Mouse (Mus musculus) natural killer cell, adult 2 months (primary cell): Measurements from ENCODE around the gene Kank3.
"Not testable (repeated sequence)": the region's sequence is repeated elsewhere in the genome, so short reads cannot be mapped to it uniquely, and the experiment has no call there.

Source experiments
- DNase-seq, 2 experiments: peaks; one replicate each; pipeline ENCODE4 v3.0.0; 2022; ENCODE audit warnings: low spot score in 2 of 2

Gene Kank3

DNA sequence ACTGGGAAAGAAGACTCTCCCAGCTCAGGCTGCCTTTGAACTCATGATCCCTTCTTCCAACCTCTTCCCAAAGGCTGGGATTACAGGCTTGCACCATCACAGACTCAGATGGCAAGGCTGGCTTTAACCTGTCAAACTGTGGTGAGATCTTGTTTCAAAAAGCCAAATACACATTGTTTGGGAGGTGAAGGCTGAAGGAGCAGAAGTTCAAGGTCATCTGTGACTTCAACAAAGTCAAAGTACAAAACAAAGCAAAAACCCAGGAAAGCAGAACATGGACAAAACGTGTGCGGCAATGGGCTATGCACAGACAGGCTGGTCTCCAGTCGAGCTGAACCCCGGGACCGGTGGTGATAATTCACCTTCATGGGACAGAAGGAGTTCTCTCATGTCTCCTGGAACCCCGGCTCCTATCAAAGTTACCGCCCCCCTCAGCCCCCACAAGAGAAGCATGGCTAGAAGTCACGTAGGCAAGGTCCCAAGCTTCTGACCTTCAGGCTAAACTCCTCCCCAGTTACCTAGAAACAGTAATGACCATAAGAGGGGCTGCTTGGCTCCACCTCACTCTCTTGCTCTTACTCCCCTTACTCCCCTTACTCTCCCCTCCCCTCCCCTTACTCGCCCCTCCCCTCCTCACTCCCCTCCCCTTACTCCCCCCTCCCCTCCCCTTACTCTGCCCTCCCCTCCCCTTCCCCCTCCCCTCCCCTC lies 3.0 kb upstream of the Kank3 start:
- DNase-seq, result no peak

DNA sequence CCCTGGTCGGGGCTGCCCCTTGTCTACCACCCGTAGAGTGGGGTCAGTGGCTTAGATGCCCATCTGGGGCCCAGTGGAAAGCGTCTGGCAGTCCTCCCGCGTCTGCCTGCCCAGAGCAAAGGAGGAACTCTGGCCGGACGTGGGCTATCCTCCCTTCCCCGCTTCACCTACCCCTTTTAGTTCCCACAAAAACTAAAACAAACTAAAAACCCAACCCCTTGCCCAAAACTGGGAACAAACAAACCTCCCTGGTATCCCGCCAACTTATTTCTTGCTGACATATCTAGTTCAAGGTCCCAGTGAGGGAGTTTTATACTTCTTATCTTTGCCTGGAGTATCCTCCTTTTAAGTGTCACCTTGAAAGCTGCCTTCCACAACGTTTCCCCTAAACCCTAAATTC lies 2.1 kb upstream of the Kank3 start:
- no peak for DNase-seq

GRCm38 (mm10) chr17:33811142-33811516 lies 810 bp downstream of the Kank3 start:
- no peak for DNase-seq

DNA sequence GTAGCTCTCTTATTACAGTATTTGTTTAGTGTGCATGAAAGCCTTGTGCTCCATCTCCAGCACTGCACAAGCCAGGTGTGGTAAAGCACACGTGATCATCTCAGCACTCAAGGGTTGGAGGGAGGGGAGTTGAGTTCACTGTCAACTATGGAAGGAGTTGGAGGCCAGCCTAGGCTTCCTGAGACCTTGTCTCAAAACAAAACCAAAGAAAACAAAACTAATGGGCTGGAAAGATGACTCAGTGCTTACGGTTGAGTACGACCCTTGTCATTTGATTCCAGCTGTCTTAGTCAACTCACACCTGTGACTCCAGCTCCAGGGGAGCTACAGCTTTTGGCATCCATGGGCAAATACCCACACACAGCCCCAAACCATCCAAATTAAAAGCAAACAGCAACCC lies 2.2 kb downstream of the Kank3 start:
- DNase-seq, result no peak

- no peak for DNase-seq
Observed at GRCm38 (mm10) chr17:33812990-33813389, 2.7 kb downstream of the Kank3 start.

- no peak for DNase-seq
Observed at GRCm38 (mm10) chr17:33815399-33815798, 5.1 kb downstream of the Kank3 start.

DNA sequence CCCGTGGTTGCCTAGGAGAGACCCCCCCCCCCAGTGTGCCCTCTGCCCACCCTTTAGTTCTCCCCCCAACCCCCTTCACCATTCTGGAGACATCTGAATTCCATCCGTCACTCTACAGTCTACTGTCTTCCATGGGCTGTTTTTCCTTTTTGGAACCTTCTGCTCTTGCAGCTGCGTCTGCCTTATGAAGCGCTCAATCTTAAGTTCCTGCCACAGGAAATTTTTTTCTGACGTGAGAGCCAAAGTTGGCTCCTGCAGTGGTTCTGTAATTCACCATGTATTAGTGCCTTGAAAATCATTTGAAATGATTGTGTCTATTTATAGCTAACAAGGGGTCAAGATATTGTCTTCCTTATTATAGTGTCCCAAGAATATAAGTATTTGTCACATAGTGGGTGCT lies 6.3 kb downstream of the Kank3 start:
- no peak for DNase-seq

GRCm38 (mm10) chr17:33817184-33817968 lies 7.1 kb downstream of the Kank3 start:
- peak; percentile 61 to 70 for DNase-seq

GRCm38 (mm10) chr17:33817969-33818643 lies 7.8 kb downstream of the Kank3 start:
- DNase-seq, result no peak

DNA sequence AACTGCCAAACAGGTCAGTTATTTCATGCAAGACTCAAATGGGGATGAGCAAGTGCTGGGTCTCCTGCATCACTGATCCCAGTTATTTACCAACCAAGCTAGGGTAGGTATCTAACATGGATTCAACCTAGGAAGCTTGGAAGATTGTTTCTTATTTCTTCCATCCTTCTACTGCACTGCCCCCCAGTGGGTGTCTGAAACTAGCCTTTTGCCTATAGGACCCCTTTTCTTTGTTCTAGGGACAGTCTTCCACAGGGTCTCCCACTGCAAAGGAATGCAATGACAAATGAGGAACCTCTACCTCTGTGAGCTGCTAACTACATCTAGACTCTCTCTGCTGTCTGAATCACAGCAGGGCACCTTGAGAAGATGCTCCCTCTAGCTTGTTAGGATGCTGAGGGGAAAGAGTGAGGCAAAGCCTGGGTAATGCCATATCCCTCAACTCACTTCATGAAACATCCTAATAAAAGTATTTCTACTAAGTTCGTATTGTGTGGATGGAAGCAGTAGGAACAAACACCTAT lies 12.2 kb downstream of the Kank3 start:
- DNase-seq, result no peak

DNA sequence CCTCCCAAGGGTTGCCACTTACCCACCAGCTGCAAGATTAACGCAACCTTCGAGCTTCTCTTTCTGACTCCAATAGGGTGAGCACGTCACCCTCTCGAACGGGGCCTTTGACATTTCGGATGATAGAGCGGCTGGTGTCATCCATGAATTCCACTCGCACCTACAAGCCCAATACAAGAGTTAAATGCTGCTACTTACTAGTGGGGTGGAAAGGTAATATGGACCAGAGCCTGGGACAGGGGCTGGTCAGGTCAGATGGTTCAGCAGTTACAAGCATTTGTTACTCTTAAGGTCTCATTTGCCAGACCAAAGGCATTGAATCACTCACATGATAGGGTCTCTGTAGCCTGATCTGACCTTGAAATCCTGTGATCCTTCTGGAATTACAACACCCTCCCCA lies 12.9 kb downstream of the Kank3 start:
- not testable (repeated sequence) for DNase-seq

DNA sequence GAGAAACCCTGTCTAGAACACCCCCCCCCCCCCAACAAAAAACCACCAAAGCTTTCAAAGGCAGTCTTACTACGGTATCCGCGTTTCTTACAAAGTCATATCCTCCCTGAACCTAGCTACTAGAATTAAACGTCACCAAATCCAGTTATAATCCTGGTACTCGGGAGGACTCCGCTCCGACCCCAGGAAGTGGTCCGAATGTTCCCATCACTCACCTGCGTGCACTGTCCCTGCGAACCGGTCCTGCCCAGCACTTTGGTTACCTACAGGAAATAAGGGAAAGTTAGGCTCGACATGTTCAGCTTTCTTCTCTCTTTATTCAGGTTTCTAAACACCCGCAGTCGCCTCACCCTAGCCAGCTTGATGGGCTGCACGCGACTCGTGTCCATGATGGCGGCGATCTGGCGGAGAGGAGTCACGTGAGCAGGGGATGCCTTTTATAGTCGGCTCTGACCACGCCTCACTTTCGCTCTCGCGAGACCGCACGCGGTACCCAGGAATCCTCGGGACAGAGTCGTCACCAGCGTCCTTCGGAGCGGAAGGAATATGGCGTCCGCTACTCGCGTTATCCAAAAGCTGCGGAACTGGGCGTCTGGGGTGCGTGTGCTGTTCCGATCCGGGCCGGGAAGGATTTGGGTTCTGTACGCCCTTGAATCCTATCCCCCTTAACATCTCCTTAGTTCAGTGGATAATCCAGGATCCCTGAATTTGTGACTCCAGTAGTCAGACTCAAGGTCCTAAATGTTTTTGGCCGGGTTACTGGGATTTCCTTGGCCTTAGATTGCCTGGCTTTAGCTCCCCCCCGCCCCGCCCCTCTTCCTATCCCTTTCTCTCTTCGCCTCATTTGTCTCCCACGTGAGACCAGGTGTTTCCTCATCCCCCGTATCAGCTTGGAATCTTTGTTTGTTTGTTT lies 14.0 kb downstream of the Kank3 start, which contains the start of the genes Rps28 and Ndufa7:
Rps28 (minus strand) TSS at position 479 of the 913 bp plus-strand sequence.
Ndufa7 (plus strand) TSS at position 489 of the 913 bp plus-strand sequence.
- peak; percentile 99 for DNase-seq

DNA sequence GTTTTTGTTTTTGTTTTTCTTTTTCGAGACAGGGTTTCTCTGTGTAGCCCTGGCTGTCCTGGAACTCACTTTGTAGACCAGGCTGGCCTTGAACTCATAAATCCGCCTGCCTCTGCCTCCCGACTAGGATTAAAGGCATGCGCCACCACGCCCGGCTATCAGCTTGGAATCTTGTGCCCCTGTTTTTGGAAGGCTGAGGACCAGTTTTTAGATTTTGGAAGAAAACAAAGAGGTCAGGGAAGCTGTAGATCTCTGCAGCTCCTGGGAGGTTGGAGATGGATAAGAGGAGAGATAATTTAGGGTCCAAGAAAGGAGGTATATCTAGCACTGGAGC lies 14.6 kb downstream of the Kank3 start:
- not testable (repeated sequence) for DNase-seq

GRCm38 (mm10) chr17:33825462-33825861 lies 15.1 kb downstream of the Kank3 start:
- no peak for DNase-seq

GRCm38 (mm10) chr17:33826850-33827249 lies 16.5 kb downstream of the Kank3 start:
- DNase-seq, result peak; percentile 61 to 64

DNA sequence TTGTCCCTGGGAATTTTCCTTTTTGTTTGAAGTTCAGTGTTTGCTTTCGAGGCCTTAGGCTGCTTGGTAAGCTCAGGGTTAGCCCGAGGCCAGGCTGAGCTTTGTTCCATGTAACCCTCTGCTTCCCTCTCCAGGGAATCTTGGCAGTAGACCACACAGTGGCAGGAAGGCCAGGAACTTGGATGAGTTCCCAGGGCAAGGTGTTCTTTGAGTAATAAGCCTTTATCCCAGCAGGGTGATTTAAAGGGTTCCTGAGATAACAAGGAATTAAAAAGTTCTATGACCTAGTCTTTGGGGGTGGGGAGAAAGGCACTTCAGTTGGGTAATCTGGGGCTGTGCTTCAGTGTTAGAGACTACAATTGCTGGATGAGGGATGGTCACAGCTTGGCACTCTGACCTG lies 18.6 kb downstream of the Kank3 start:
- no peak for DNase-seq

GRCm38 (mm10) chr17:33829561-33829960 lies 19.2 kb downstream of the Kank3 start:
- DNase-seq, result no peak

DNA sequence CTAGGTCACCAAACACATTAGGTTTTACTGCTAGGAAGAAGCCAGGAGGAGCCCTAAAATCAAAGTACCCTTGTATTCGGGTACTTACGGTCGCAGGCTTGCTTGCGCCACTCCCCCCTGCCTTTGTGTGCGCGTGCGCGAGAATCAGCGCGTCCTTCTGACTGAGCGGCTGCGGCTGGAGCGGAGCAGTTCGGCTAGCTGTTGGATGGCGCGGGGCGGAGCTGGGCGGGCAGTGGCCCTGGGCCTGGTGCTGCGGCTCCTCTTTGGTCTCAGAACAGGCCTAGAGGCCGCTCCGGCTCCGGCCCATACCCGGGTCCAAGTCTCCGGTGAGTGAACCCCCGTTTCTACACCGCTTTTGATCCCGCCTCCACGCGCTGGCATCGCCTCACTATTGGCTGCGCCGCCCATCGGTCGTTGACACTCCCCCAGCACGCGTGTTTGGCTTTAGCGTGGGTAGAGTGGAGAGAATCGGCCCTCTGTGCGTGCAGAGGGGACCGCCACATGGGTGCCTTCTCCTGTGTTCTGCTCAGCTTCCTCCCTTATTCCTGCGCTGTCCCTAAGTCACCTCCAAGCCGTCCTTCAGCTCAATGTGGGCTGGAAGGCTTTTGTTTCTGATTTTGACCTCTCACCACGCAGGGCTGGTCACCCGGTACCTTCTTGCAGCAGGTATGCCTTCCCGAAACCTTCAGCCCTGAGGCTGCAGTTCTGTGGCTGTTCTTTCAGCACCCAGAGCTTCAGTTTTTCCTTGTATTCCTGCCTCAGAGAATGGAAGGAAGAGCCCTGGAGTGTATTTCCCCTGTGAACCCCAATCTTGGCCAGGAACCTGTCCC lies 32.9 kb downstream of the Kank3 start, which contains the start of gene Cd320:
Cd320 (plus strand) TSS at position 126 of the 830 bp plus-strand sequence.
- DNase-seq, result peak; percentile 89 to 92

- DNase-seq, result no peak
Observed at GRCm38 (mm10) chr17:33844196-33844595, 33.9 kb downstream of the Kank3 start.

DNA sequence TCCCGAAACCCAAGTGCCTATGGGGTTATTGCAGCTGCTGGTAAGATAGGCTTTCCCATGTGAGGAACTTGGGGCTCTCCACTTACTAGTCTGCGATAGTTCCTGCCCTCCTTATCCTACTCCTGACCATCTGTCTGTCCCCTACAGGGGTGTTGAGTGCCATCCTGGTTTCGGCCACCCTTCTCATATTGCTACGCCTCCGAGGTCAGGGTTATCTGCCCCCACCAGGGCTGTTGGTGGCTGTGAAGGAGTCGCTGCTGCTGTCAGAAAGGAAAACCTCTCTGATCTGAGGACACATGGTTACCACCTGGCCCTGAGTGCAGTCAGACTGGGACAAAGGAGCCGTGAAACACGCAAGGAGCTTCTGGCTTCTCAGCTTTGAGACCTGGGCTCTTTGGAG lies 37.8 kb downstream of the Kank3 start:
- DNase-seq, result no peak
